Mouse (Mus musculus) E14TG2a.4 (cell line): Measurements from ENCODE around the gene Arhgef1.
"Not testable (repeated sequence)": the region's sequence is repeated elsewhere in the genome, so short reads cannot be mapped to it uniquely, and the experiment has no call there.

Experiments
- H3K27me3 ChIP-seq: 2 replicates; pipeline ENCODE4 v1.6.1; 2014; ENCODE audit warnings: low read length, control low read depth; ENCODE audit not compliant: insufficient read depth
- H3K36me3 ChIP-seq: 2 replicates; pipeline ENCODE4 v1.6.1; 2014; ENCODE audit warnings: low read length, control low read depth; ENCODE audit not compliant: insufficient read depth
- H3K4me1 ChIP-seq: replicated peaks from 2 replicates; pipeline ENCODE4 v1.6.1; 2014; ENCODE audit warnings: low read depth, low read length, control low read depth
- H3K4me3 ChIP-seq: replicated peaks from 2 replicates; pipeline ENCODE4 v1.5.1; 2014; ENCODE audit warnings: mild to moderate bottlenecking, low read length
- H3K9me3 ChIP-seq: 2 replicates; pipeline ENCODE4 v1.6.1; 2014; ENCODE audit warnings: low read length, control low read depth
- CTCF ChIP-seq: conservative IDR thresholded peaks from 2 replicates; pipeline ENCODE4 v1.5.1; 2014; ENCODE audit warnings: low read length
- NANOG ChIP-seq: IDR thresholded peaks from 2 replicates; pipeline ENCODE4 v1.6.1; 2014; ENCODE audit warnings: borderline replicate concordance, low read length, mixed read lengths
- POU5F1 ChIP-seq: IDR thresholded peaks from 2 replicates; pipeline ENCODE4 v1.6.1; 2014; ENCODE audit warnings: low read length, borderline replicate concordance

Gene Arhgef1

GRCm38 (mm10) chr7:24885468-24886307, 17.0 kb upstream of the Arhgef1 start:
- H3K27me3 ChIP-seq, result no peaks in the 10 kb centered on the region
- TF ChIP-seq POU5F1 (no peak), NANOG (no peak), CTCF (no peak)
- no peaks in the 10 kb centered on the region for H3K9me3 ChIP-seq
- H3K4me1 ChIP-seq, result peaks cover 75% of the 10 kb centered on the region
- peak overlapping the region; percentile 99 for H3K4me3 ChIP-seq
- peaks cover 59% of the 10 kb centered on the region for H3K36me3 ChIP-seq

- peaks cover 65% of the 10 kb centered on the region for H3K36me3 ChIP-seq
- no peaks in the 10 kb centered on the region for H3K27me3 ChIP-seq
- peaks cover 75% of the 10 kb centered on the region for H3K4me1 ChIP-seq
- no peak for TF ChIP-seq CTCF
- no peak for TF ChIP-seq NANOG
- TF ChIP-seq POU5F1, result no peak
- no peaks in the 10 kb centered on the region for H3K9me3 ChIP-seq
- H3K4me3 ChIP-seq, result peak overlapping the region; percentile 99
Measured at GRCm38 (mm10) chr7:24886308-24886633, 16.4 kb upstream of the Arhgef1 start.

- H3K4me3 ChIP-seq, result peak overlapping the region; percentile 99
- TF ChIP-seq CTCF (no peak), POU5F1 (no peak), NANOG (no peak)
Measured at GRCm38 (mm10) chr7:24887096-24887495, 15.6 kb upstream of the Arhgef1 start.

GRCm38 (mm10) chr7:24889431-24890220, 13.1 kb upstream of the Arhgef1 start:
- H3K4me3 ChIP-seq, result 0 out of 2 replicates have a peak overlapping the region, but pooled peaks have one; percentile 7
- H3K36me3 ChIP-seq, result peaks cover 68% of the 10 kb centered on the region
- peaks cover 73% of the 10 kb centered on the region for H3K4me1 ChIP-seq
- H3K9me3 ChIP-seq, result no peaks in the 10 kb centered on the region
- TF ChIP-seq POU5F1 (no peak), CTCF (no peak), NANOG (no peak)
- H3K27me3 ChIP-seq, result no peaks in the 10 kb centered on the region

More at GRCm38 (mm10) chr7:24887096-24887495, 15.6 kb upstream of the Arhgef1 start:
- peaks cover 68% of the 10 kb centered on the region for H3K36me3 ChIP-seq
- no peaks in the 10 kb centered on the region for H3K27me3 ChIP-seq
- peaks cover 75% of the 10 kb centered on the region for H3K4me1 ChIP-seq
- no peaks in the 10 kb centered on the region for H3K9me3 ChIP-seq

GRCm38 (mm10) chr7:24890281-24891216, 12.2 kb upstream of the Arhgef1 start:
- Histone ChIP-seq H3K4me3 (no peak overlapping the region), H3K4me1 (peaks cover 72% of the 10 kb centered on the region), H3K36me3 (peaks cover 60% of the 10 kb centered on the region), H3K27me3 (no peaks in the 10 kb centered on the region), H3K9me3 (no peaks in the 10 kb centered on the region)
- TF ChIP-seq NANOG (no peak), CTCF (peak; percentile 100), POU5F1 (no peak)

- H3K27me3 ChIP-seq, result no peaks in the 10 kb centered on the region
- no peak for TF ChIP-seq POU5F1
- no peak for TF ChIP-seq NANOG
- no peak for TF ChIP-seq CTCF
- H3K4me3 ChIP-seq, result no peak overlapping the region
- H3K4me1 ChIP-seq, result peaks cover 67% of the 10 kb centered on the region
- H3K9me3 ChIP-seq, result no peaks in the 10 kb centered on the region
- peaks cover 51% of the 10 kb centered on the region for H3K36me3 ChIP-seq
Measured at GRCm38 (mm10) chr7:24891241-24892124, 11.2 kb upstream of the Arhgef1 start.

- Histone ChIP-seq H3K27me3 (no peaks in the 10 kb centered on the region), H3K36me3 (peaks cover 44% of the 10 kb centered on the region), H3K4me1 (peaks cover 63% of the 10 kb centered on the region), H3K9me3 (no peaks in the 10 kb centered on the region), H3K4me3 (no peak overlapping the region)
- TF ChIP-seq CTCF (no peak), POU5F1 (no peak), NANOG (no peak)
Measured at GRCm38 (mm10) chr7:24892125-24892583, 10.6 kb upstream of the Arhgef1 start.

- not testable (repeated sequence) for H3K9me3 ChIP-seq, H3K4me3 ChIP-seq, H3K36me3 ChIP-seq, H3K27me3 ChIP-seq
- H3K4me1 ChIP-seq, result peaks cover 62% of the 10 kb centered on the region
Measured at GRCm38 (mm10) chr7:24895749-24896148, 7.0 kb upstream of the Arhgef1 start.
